In genomic region chr5:91123404-91123803, GRCm38 (mm10) we compare ENCODE assay signal across 23 mouse cellular contexts. TPM values are rescaled to one million over a fixed set of nuclear protein-coding genes. Genes with fewer than 3 reads are reported as not detected.
"Had no signal": no experiment of that assay in that cellular context is flagged by ENCODE, and none has a peak within 500 bp of the region (broad histone marks: within the 10 kb centered on the region; RNA-seq: fewer than 3 reads in every experiment).

No protein-coding gene starts in this region.

- H3K27ac ChIP-seq: midbrain, embryonic 13.5 days; midbrain, embryonic 15.5 days; neural tube, embryonic 12.5 days had no signal

- H3K4me3 ChIP-seq: megakaryocyte, embryonic 14.5 days; midbrain, embryonic 13.5 days; midbrain, embryonic 15.5 days; neural tube, embryonic 12.5 days had no signal

- H3K27me3 ChIP-seq: megakaryocyte, embryonic 14.5 days; midbrain, embryonic 13.5 days; midbrain, embryonic 15.5 days; neural tube, embryonic 12.5 days had no signal

- H3K9ac ChIP-seq: lung, embryonic 14.5 days; midbrain, embryonic 13.5 days; midbrain, embryonic 15.5 days; neural tube, embryonic 12.5 days had no signal

- H3K4me2 ChIP-seq: lung, embryonic 14.5 days; midbrain, embryonic 11.5 days; midbrain, embryonic 13.5 days; midbrain, embryonic 15.5 days; neural tube, embryonic 12.5 days had no signal

- DNase-seq: lung, adult 18-20 months; lung, embryonic 14.5 days; lung, postnatal 10 days; lung, postnatal 4 days; retina, postnatal 1 day; right cerebral cortex, adult 18-20 months; right cerebral cortex, postnatal 25 days; right cerebral cortex, postnatal 4 days; spleen, adult 18-20 months; thymus, adult 2 months; thymus, postnatal 25 days; thymus, postnatal 4 days had no signal

- H3K4me1 ChIP-seq: megakaryocyte, embryonic 14.5 days; midbrain, embryonic 13.5 days; midbrain, embryonic 15.5 days; neural tube, embryonic 12.5 days had no signal

- H3K36me3 ChIP-seq: midbrain, embryonic 13.5 days; midbrain, embryonic 15.5 days; neural tube, embryonic 12.5 days had no signal

- ATAC-seq: midbrain, embryonic 13.5 days; midbrain, embryonic 15.5 days had no signal

- H3K9me3 ChIP-seq: megakaryocyte, embryonic 14.5 days; midbrain, embryonic 13.5 days; midbrain, embryonic 15.5 days; neural tube, embryonic 12.5 days had no signal

RNA-seq across cellular contexts. Expression of gene Areg, which starts 16.0 kb away (rescaled TPM):
- total RNA-seq: neutrophil, adult 5-6 weeks had no signal
- polyA plus RNA-seq: liver, embryonic 16.5 days; midbrain, embryonic 11.5 days; midbrain, embryonic 13.5 days; testis, adult 2 months had no signal

RNA-seq across cellular contexts. Expression of gene Ereg, which starts 49.0 kb away (rescaled TPM):
- total RNA-seq: midbrain, postnatal 0 days; monocyte, adult 5-6 weeks had no signal
- polyA plus RNA-seq: midbrain, embryonic 11.5 days; midbrain, embryonic 13.5 days; midbrain, embryonic 15.5 days; midbrain, postnatal 0 days; neural tube, embryonic 12.5 days; neural tube, embryonic 14.5 days; testis, adult 2 months had no signal
